Mouse (Mus musculus): Measurements from ENCODE around the gene Dysf.

DNA sequence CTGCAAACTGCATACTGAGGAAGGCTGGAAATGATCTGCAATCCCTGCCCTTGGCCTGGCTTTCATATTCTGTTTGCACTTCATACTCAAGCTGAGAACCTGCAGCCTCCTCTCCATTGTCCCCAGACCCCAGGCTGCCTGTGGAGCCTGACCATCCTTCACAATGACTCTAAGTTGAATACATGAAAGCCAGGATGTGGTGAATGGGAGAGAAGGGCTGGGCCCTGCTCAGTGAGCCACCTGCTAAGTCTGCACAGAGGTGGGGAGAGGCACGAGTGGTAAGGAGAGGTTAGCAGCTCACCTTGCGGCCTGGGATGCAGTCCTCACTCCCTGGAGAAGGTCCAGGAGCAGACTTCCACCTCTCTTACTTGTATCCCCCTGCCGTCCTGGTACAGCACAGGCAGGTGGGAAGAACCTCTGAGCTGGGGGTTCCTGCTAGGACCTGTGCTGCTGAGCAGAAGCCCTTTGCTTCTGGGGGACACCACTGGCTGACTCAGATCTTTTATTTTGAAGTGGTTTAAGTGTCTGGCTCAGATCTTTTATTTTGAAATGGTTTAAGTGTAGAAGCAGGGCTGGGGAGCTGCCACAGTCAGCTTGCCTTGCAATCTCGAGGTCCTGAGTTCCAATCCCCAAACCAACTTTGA lies 51.5 kb downstream of the Dysf start:
- no peak for TF ChIP-seq PAX5 (IDR thresholded peaks at IDR 0.05; ENCODE audit: low read length)
- no peak for TF ChIP-seq CTCF (conservative IDR thresholded peaks at IDR 0.05 in 1 of 2, IDR thresholded peaks at IDR 0.05 in 1 of 2; ENCODE audit: low read depth in 2 of 2, low read length in 2 of 2)
- no peak for TF ChIP-seq POLR2A (IDR thresholded peaks at IDR 0.05; ENCODE audit: low read depth, low read length)
- no peak for TF ChIP-seq POLR2AphosphoS2 (IDR thresholded peaks at IDR 0.05; ENCODE audit: low read depth, low read length)
- TF ChIP-seq RCOR1 (conservative IDR thresholded peaks at IDR 0.05; ENCODE audit: low read depth, low read length) = no peak
- TF ChIP-seq HCFC1 (IDR thresholded peaks at IDR 0.05; ENCODE audit: low read depth, low read length) = no peak
